Mouse (Mus musculus) liver, postnatal 0 days (tissue): ENCODE data around the gene Car2.

Source experiments
- CTCF ChIP-seq: sonication (generic); IDR thresholded peaks from 2 replicates; pipeline ENCODE4 v1.5.1; 2016; ENCODE audit warnings: antibody characterized with exemption, low read depth
- EP300 ChIP-seq: IDR thresholded peaks from 2 replicates; pipeline ENCODE4 v1.6.1; 2016; ENCODE audit warnings: antibody characterized with exemption, low read depth, mild to moderate bottlenecking

- no peak for TF ChIP-seq CTCF
- no peak for TF ChIP-seq EP300
These were observed 7.6 kb downstream of the Car2 start for GRCm38 (mm10) chr3:14893700-14894099.
